Mouse (Mus musculus) urinary bladder, postnatal 25 days (tissue): Measurements from ENCODE around the gene Nlrp14.
"Not testable (repeated sequence)": the region's sequence is repeated elsewhere in the genome, so short reads cannot be mapped to it uniquely, and the experiment has no call there.

Experiments used
- DNase-seq: peaks from one replicate; pipeline ENCODE4 v3.0.0; 2022; ENCODE audit warnings: low spot score

Gene Nlrp14

DNA sequence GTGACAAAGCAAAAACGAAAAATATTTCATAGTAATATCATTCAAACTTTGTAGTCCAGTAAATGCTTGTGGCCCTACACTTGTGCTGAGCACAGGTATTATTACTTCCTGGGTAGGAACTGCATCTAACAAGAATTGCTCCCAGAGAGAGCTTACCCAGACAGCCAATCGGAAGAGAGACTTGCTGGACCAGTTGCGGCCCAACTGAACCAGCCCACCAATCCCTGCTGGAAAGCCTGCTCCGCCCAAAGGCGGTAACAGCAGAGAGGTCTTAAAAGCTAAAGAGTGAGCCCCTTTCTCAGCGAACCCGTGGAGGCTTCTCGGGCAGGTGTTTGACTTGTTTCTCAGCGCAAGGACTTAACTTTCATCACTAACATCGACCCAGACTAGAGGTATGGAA, at the start of gene Nlrp14:
Gene Nlrp14, plus strand, starts transcription at position 301 of the 400 bp plus-strand sequence.
- no peak for DNase-seq

DNA sequence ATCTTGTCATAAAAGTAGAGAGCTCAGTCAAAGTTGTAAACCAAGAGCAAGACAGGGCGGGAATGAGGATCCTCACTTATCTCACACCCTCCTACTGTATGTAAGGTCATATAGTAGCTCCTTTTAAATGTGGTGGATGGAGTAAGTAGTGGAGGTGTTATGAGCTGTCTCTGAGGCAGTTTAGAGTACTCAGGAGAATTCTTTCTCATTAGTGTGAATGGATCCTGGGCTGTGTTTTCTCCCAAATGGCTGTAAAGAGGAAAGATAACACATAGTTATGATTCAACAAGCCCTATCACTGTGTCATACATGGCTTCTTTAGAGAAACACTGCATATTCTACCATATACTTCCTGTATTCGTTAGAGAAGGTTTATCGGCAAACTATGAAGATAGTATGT, 35.8 kb upstream of the Nlrp14 start, which contains the start of gene Olfr715:
Gene Olfr715, minus strand, starts transcription at position 101 of the 400 bp plus-strand sequence.
- not testable (repeated sequence) for DNase-seq

DNA sequence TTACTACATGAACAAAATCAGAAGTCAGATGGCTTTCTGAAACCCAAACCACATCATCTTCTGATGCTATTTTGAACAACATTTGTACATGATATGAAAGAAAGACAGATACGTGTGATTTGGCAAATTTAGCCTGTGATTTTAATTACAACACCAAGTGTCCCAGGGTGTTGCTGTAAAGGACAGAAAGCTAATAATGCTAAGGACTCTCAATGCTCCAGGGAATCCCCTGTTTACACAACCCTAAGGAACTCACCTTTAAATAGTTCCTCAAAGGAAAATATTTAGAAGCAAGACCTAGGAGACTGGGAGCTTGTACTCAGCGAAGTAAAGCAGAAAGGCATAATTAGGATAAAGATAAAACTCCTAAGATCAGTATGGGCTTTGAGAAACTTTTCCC, 28.8 kb upstream of the Nlrp14 start, which contains the start of gene Olfr716:
Gene Olfr716, plus strand, starts transcription at position 301 of the 400 bp plus-strand sequence.
- DNase-seq = not testable (repeated sequence)

DNA sequence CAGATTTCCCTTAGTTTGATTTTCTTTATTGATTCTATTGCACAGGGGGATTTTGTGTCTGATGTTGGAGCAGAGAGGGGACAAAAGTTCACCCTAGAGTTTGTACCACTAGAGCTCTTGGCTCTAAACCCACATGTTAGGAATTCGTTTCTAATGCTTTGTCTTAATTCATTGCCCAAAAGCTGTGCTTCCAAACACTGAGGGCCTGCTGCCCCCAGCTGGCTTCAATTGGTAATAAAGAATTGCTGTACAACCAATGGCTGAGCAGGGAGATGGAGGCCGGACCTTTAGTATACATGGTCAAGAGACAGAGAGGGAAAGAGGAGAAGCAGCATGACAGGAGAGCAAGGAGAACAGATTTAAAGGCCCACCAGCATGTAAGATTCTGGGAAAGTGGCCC, 13.6 kb downstream of the Nlrp14 start:
- no peak for DNase-seq

DNA sequence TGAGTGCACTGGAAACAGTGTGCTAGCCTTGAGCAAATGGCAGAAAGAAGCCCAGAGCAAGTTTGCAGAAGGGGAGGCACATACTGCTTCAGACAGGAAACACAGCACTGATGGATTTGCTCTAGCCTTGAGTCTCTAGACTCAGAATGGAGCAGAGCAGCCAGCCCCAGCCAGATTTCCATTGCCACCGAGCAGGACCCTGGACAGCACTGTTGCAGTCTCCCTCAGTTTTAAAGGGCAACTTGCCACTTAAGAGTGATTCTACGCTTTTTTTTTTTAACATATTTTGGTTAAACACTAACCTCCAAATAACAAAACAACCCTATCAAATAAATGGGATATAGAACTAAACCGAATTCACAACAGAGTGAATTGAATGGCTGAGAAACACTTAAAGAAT, 35.0 kb downstream of the Nlrp14 start:
- DNase-seq = no peak

DNA sequence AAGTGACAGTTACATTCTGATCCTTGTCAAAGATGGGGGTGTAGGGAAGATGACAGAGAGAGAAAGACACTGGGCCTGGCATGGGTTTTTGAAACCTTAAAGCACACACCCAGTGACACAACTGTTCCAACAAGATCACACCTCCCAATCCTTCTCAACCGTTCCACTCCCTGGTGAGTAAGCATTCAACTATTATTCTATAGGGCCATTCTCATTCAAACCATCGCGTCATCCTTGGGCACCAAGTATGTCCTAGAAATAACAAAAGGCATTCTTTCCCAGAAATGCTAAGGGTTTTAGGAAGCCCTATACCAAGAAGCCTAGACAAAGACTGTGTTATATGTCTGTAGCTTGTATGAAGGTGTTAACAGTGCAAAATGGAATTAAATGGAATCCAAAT, 41.1 kb downstream of the Nlrp14 start:
- DNase-seq = no peak

DNA sequence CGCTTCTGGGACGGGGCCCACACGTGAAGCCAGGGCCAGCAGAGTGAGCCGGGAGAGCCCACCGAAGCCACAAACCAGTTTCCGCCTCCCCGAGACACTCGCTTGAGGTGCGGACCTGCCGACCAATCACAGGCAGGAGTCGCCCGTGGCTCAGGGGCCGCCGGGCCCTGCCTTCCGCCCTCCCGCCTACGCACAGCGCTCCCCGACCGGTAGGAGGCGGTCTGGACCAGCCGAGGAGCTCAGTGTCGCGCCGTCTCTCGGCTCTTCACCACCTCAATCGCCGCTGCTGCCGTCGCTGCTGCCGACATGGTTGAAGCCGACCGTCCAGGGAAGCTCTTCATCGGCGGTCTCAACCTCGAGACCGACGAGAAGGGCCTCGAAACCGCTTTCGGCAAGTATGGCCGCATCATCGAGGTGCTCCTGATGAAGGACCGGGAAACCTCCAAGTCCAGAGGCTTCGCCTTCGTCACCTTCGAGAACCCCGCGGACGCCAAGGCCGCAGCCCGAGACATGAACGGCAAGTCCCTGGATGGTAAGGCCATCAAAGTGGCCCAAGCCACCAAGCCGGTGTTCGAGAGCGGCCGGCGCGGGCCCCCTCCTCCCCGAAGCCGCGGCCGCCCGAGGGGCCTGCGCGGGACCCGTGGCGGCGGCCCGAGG, 42.5 kb downstream of the Nlrp14 start, which contains the start of gene Rbmxl2:
Gene Rbmxl2, plus strand, starts transcription at position 242 of the 657 bp plus-strand sequence.
- DNase-seq = no peak

DNA sequence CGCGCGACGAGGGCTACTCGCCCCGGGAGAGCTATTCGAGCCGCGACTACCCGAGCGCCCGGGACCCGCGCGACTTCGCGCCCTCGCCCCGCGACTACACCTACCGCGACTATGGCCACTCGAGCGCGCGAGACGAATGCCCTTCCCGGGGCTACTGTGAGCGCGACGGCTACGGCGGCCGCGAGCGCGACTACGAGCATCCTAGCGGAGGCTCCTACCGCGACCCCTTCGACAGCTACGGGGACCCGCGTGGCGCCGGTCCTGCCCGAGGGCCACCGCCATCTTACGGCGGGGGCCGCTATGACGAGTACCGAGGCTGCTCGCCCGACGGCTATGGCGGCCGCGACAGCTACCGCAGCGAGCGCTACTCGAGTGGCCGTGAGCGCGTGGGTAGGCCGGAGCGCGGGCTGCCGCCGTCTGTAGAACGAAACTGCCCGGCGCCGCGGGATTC, 43.4 kb downstream of the Nlrp14 start:
- no peak for DNase-seq

DNA sequence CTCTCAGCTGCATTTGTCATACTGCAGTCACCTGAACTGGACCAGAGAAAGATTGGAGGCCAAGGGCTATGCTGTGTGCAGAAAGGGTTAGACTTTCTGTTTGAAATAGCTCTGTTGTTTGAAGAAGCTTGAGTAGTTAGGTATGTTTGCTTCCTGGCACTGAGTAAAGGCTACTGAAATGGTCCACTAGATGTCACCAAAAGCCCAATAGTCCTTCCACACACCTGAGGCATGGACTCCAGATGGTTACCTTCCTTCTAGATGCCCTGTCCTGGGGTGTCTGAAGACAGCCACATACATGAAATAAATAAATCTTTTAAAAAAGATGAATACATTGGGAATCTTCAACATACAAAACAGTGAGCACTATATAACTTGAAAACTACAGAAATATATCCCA, 48.9 kb downstream of the Nlrp14 start:
- no peak for DNase-seq

DNA sequence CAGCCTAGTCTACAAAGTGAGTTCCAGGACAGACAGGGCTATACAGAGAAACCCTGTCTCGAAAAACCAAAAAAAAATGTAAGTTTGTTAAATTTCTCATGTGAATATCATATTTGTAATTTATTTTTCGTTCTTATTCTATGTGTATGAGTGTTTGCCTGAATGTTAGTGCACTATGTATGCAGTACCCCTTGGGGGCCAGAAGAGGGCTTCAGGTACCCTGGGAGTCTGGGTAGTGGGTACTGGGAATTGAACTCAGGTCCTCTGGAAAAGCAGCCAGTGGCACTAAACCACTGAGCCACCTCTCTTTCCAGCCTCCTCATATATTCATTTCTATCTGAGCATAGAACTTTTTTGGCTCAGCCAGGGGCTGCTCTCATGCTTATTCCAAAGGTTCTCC, 50.1 kb downstream of the Nlrp14 start:
- no peak for DNase-seq

DNA sequence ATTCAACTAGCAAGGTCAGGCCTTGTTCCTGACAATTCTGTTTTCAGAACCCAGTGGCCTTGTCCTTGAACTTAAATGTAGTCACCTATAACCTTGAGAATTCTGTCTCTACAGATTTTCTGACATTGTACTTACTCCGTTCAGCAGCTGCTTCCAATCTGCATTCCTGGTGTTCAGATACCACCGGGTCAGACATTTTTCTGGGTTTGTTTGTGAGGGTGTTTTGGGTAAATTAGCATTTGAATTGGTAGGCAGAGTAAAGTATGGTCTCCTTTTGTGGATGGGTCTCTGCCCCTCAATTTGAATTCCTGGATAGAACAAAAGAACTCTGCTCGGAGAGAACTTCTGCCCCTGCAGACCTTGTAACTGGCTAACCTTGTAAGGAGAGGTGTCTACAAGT, 70.1 kb downstream of the Nlrp14 start:
- no peak for DNase-seq

DNA sequence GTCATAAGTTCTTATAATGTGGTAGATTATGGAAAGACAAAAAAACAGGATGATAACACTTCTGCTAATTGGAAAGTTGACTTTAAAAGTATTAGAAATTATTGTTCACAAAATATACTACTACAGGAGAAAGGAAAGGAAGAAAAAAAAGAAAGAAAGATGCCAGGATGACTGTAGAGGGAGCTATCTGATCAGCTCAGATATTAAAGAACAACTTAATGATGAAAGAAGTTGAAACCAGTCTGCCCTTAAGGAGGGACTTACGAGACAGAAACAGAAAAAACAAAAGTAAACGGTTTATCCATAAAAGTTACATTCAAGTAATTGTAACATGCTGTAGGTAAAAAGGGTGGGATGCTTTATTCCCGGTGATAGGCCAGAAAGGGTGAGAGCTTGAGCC, 70.7 kb downstream of the Nlrp14 start:
- DNase-seq = no peak

DNA sequence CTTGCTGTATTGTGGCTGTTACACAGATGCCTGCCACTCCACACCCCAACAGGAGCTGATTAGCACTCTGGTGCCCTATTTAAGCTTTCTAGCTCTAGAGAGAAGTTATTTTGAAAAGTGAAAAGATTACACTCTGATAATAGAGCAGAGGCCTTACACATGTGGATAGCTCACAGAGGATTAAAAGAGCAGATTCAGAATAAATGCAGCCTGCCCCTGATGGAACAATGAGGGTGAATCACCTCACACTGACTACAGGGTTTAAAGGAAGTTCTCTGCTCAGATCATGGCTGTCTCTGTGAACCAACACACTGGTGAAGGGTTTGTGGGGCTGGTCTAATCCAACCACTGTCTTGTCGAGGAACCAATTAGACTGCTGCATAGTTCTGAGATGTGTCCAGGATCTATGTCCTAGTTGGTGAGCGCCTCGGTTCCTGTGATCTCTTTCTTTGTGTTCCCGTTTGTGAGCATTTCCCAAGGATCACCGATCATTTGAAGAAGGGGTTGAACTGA, 74.6 kb downstream of the Nlrp14 start:
- DNase-seq = no peak
